Mouse (Mus musculus): ENCODE results near the gene Narf. TPM values are rescaled to one million over a fixed set of nuclear protein-coding genes. Genes with fewer than 3 reads are reported as not detected.

Gene Narf
- polyA plus RNA-seq, 1 experiment from 2014 or later = 95.5 TPM

Other genes with a start within 250 kb of the Narf start
- gene Csnk1d, start 245.9 kb upstream of the Narf start, polyA plus RNA-seq (2015; fragmentation: Nextera tagmentation; extraction: Ambion mirVana) = 147 and 148 TPM in 2 replicates
- not detected in 2 replicates for gene Cd7, start 197.8 kb upstream of the Narf start, polyA plus RNA-seq (2015; fragmentation: Nextera tagmentation; extraction: Ambion mirVana)
- gene Sectm1b, start 173.7 kb upstream of the Narf start, polyA plus RNA-seq (2015; fragmentation: Nextera tagmentation; extraction: Ambion mirVana) = not detected in 2 replicates
- gene Sectm1a, start 156.0 kb upstream of the Narf start, polyA plus RNA-seq (2015; fragmentation: Nextera tagmentation; extraction: Ambion mirVana) = not detected in 2 replicates
- not detected in 2 replicates for gene Tex19.2, start 118.6 kb upstream of the Narf start, polyA plus RNA-seq (2015; fragmentation: Nextera tagmentation; extraction: Ambion mirVana)
- not detected in 2 replicates for gene Tex19.1, start 91.1 kb upstream of the Narf start, polyA plus RNA-seq (2015; fragmentation: Nextera tagmentation; extraction: Ambion mirVana)
- gene Uts2r, start 77.0 kb upstream of the Narf start, polyA plus RNA-seq (2015; fragmentation: Nextera tagmentation; extraction: Ambion mirVana) = 0.19 and 0.30 TPM in 2 replicates
- 17.8 and 20.5 TPM in 2 replicates for gene Hexdc, start 32.8 kb upstream of the Narf start, polyA plus RNA-seq (2015; fragmentation: Nextera tagmentation; extraction: Ambion mirVana)
- gene Ogfod3, start 32.5 kb upstream of the Narf start, polyA plus RNA-seq (2015; fragmentation: Nextera tagmentation; extraction: Ambion mirVana) = 23.9 and 24.2 TPM in 2 replicates
- gene Cybc1, start 7.9 kb upstream of the Narf start, polyA plus RNA-seq (2015; fragmentation: Nextera tagmentation; extraction: Ambion mirVana) = 39.3 and 42.2 TPM in 2 replicates
- gene Foxk2, start 22.7 kb downstream of the Narf start, polyA plus RNA-seq (2015; fragmentation: Nextera tagmentation; extraction: Ambion mirVana) = 12.1 and 12.2 TPM in 2 replicates
- gene Wdr45b, start 117.2 kb downstream of the Narf start, polyA plus RNA-seq (2015; fragmentation: Nextera tagmentation; extraction: Ambion mirVana) = 82.1 and 84.7 TPM in 2 replicates
- gene Rab40b, start 151.0 kb downstream of the Narf start, polyA plus RNA-seq (2015; fragmentation: Nextera tagmentation; extraction: Ambion mirVana) = 7.7 and 8.2 TPM in 2 replicates
- 10.4 and 11.3 TPM in 2 replicates for gene Fn3krp, start 184.1 kb downstream of the Narf start, polyA plus RNA-seq (2015; fragmentation: Nextera tagmentation; extraction: Ambion mirVana)
- gene Fn3k, start 197.7 kb downstream of the Narf start, polyA plus RNA-seq (2015; fragmentation: Nextera tagmentation; extraction: Ambion mirVana) = 3.6 and 5.2 TPM in 2 replicates
- gene Tbcd, start 214.7 kb downstream of the Narf start, polyA plus RNA-seq (2015; fragmentation: Nextera tagmentation; extraction: Ambion mirVana) = 58.8 and 59.0 TPM in 2 replicates

Data from hindbrain, embryonic 13.5 days (tissue).